Mouse (Mus musculus): Measurements from ENCODE around the gene Arid1b.

Gene Arid1b

GRCm38 (mm10) chr17:5329478-5329877 is 335.3 kb downstream of the Arid1b start:
- no peak for DNase-seq

- no peak for DNase-seq
These were observed 335.9 kb downstream of the Arid1b start for GRCm38 (mm10) chr17:5330063-5330462.

- DNase-seq, result no peak
These were observed 336.5 kb downstream of the Arid1b start for GRCm38 (mm10) chr17:5330644-5331043.

GRCm38 (mm10) chr17:5331387-5331786 is 337.3 kb downstream of the Arid1b start:
- DNase-seq, result no peak

- no peak for DNase-seq
These were observed 340.4 kb downstream of the Arid1b start for GRCm38 (mm10) chr17:5334567-5334966.

GRCm38 (mm10) chr17:5344426-5344825 is 350.3 kb downstream of the Arid1b start:
- DNase-seq, result no peak

- no peak for DNase-seq
These were observed 351.7 kb downstream of the Arid1b start for GRCm38 (mm10) chr17:5345810-5346209.

GRCm38 (mm10) chr17:5352901-5353300 is 358.8 kb downstream of the Arid1b start:
- DNase-seq, result no peak

GRCm38 (mm10) chr17:5360759-5361158 is 366.6 kb downstream of the Arid1b start:
- DNase-seq, result no peak

- DNase-seq, result no peak
These were observed 371.9 kb downstream of the Arid1b start for GRCm38 (mm10) chr17:5365992-5366398.

- DNase-seq, result no peak
These were observed 376.9 kb downstream of the Arid1b start for GRCm38 (mm10) chr17:5371032-5371431.

GRCm38 (mm10) chr17:5371521-5371920 is 377.4 kb downstream of the Arid1b start:
- no peak for DNase-seq

GRCm38 (mm10) chr17:5372951-5373350 is 378.8 kb downstream of the Arid1b start:
- DNase-seq, result no peak

GRCm38 (mm10) chr17:5377151-5377929 is 383.2 kb downstream of the Arid1b start:
- no peak for DNase-seq

GRCm38 (mm10) chr17:5377930-5378310 is 383.8 kb downstream of the Arid1b start:
- peak; percentile 85 for DNase-seq

GRCm38 (mm10) chr17:5385694-5386093 is 391.6 kb downstream of the Arid1b start:
- no peak for DNase-seq

GRCm38 (mm10) chr17:5386885-5387545 is 392.9 kb downstream of the Arid1b start:
- DNase-seq, result no peak

- no peak for DNase-seq
These were observed 394.2 kb downstream of the Arid1b start for GRCm38 (mm10) chr17:5388351-5388750.

- no peak for DNase-seq
These were observed 396.6 kb downstream of the Arid1b start for GRCm38 (mm10) chr17:5390682-5391081.

GRCm38 (mm10) chr17:5395454-5396205 is 401.5 kb downstream of the Arid1b start:
- DNase-seq, result no peak

GRCm38 (mm10) chr17:5396213-5396612 is 402.1 kb downstream of the Arid1b start:
- DNase-seq, result no peak
